In genomic region chr7:31055354-31055824, GRCm38 (mm10) we compare ENCODE assay signal across 10 mouse cellular contexts. TPM values are rescaled to one million over a fixed set of nuclear protein-coding genes. Genes with fewer than 3 reads are reported as not detected.
A peak's percentile ranks its signal among the peaks of the same experiment; 100 is the strongest.
DNase-seq lines count a peak whose midpoint lies in the region; ATAC-seq lines count a peak whose summit lies in the region.
"Had no signal": no experiment of that assay in that cellular context is flagged by ENCODE, and none has a peak within 500 bp of the region (broad histone marks: within the 10 kb centered on the region; RNA-seq: fewer than 3 reads in every experiment).

No protein-coding gene starts in this region.

- H3K4me3 ChIP-seq in heart, embryonic 14.5 days (ENCODE audit: control insufficient read depth in 1 of 2, insufficient read depth in 1 of 2, low read depth in 1 of 2, low read length in 2 of 2): peak overlapping the region; percentile 51 to 60

- no peaks in the 10 kb centered on the region for H3K36me3 ChIP-seq in heart, embryonic 14.5 days (ENCODE audit: control insufficient read depth, insufficient read depth, low read length)

- peak; percentile 68 to 74 for DNase-seq in layer of hippocampus, postnatal 10 days (ENCODE audit: low spot score in 2 of 2)
- no peak for DNase-seq in layer of hippocampus, adult 18-20 months (ENCODE audit: low spot score in 2 of 2)
- DNase-seq in cerebellum, postnatal 4 days (ENCODE audit: low spot score in 2 of 2): peak; percentile 44 to 57
- peak; percentile 89 for DNase-seq in kidney, postnatal 10 days
- DNase-seq in lung, postnatal 25 days (ENCODE audit: low spot score): peak; percentile 68
- peak; percentile 58 for DNase-seq in urinary bladder, postnatal 10 days (ENCODE audit: low spot score)
- DNase-seq in right cerebral cortex, postnatal 36 days (ENCODE audit: low spot score in 2 of 2): no peak

- no peaks in the 10 kb centered on the region for H3K9me3 ChIP-seq in heart, embryonic 14.5 days (ENCODE audit: control insufficient read depth, low read length)

- H3K27ac ChIP-seq in heart, embryonic 14.5 days (replicated peaks in 1 of 2; ENCODE audit: control insufficient read depth in 1 of 2, insufficient read depth in 1 of 2, low read depth in 2 of 2, low read length in 2 of 2): peak overlapping the region; percentile 95 to 97

- peaks cover 21% of the 10 kb centered on the region for H3K27me3 ChIP-seq in heart, embryonic 14.5 days (ENCODE audit: control insufficient read depth, insufficient read depth, low read length)

- H3K4me1 ChIP-seq in heart, embryonic 14.5 days (ENCODE audit: control insufficient read depth in 2 of 2, insufficient read depth in 2 of 2, low read length in 2 of 2): peaks cover 36 to 45% of the 10 kb centered on the region in 2 experiments

- H3K4me2 ChIP-seq in heart, embryonic 14.5 days (ENCODE audit: low read length): peak overlapping the region; percentile 69

- peak; percentile 88 for ATAC-seq in heart, embryonic 14.5 days (ENCODE audit: insufficient number of reproducible peaks, insufficient read depth, low FRiP score, low read depth)

- 6% methylated on average over 10 of the region's 10 CpGs for WGBS in heart, embryonic 14.5 days

- H3K9ac ChIP-seq in heart, embryonic 14.5 days (ENCODE audit: low read length): peak overlapping the region; percentile 81

RNA-seq across cellular contexts. Expression of gene Fxyd1, which starts 1.6 kb away (rescaled TPM):
- total RNA-seq in layer of hippocampus, postnatal 10 days (2021): 10 to 100 TPM; 67.2 to 69.2 TPM
- total RNA-seq in layer of hippocampus, adult 18-20 months (2021): 100 to 1,000 TPM; 113 to 114 TPM
- 1,215 and 1,293 TPM in 2 replicates for polyA plus RNA-seq in heart, embryonic 14.5 days (2014; fragmentation: Nextera tagmentation; extraction: Ambion mirVana)
- total RNA-seq: MEL had no signal

RNA-seq across cellular contexts. Expression of gene Lgi4, which starts 3.8 kb away (rescaled TPM):
- total RNA-seq in layer of hippocampus, postnatal 10 days (2021): 10 to 100 TPM; 13.2 to 15.5 TPM
- total RNA-seq in layer of hippocampus, adult 18-20 months (2021): 10 to 100 TPM; 37.9 to 40.4 TPM
- not detected in 2 replicates for polyA plus RNA-seq in heart, embryonic 14.5 days (2014; fragmentation: Nextera tagmentation; extraction: Ambion mirVana)
- total RNA-seq: hematopoietic stem cell, adult 5-6 weeks; MEL had no signal

RNA-seq across cellular contexts. Expression of gene Fxyd7, which starts 4.1 kb away (rescaled TPM):
- total RNA-seq in layer of hippocampus, postnatal 10 days (2021): 100 to 1,000 TPM; 376 to 407 TPM
- total RNA-seq in layer of hippocampus, adult 18-20 months (2021): 100 to 1,000 TPM in 1 of 2 experiments, 10 to 100 TPM in 1; 87.4 to 103 TPM
- 1.6 and 1.9 TPM in 2 replicates for polyA plus RNA-seq in heart, embryonic 14.5 days (2014; fragmentation: Nextera tagmentation; extraction: Ambion mirVana)
- total RNA-seq: MEL had no signal

RNA-seq across cellular contexts. Expression of gene Fxyd5, which starts 13.1 kb away (rescaled TPM):
- 10 to 100 TPM; 35.9 to 36.5 TPM for total RNA-seq in layer of hippocampus, postnatal 10 days (2021)
- total RNA-seq in layer of hippocampus, adult 18-20 months (2021): 10 to 100 TPM; 16.8 to 21.5 TPM
- 34.3 and 36.1 TPM in 2 replicates for polyA plus RNA-seq in heart, embryonic 14.5 days (2014; fragmentation: Nextera tagmentation; extraction: Ambion mirVana)

RNA-seq across cellular contexts. Expression of gene Fxyd3, which starts 21.1 kb away (rescaled TPM):
- 1 to 10 TPM in 1 of 2 experiments, not detected in 1; 1.2 TPM for total RNA-seq in layer of hippocampus, postnatal 10 days (2021)
- under 1 TPM; 0.58 to 0.92 TPM for total RNA-seq in layer of hippocampus, adult 18-20 months (2021)
- polyA plus RNA-seq in heart, embryonic 14.5 days (2014; fragmentation: Nextera tagmentation; extraction: Ambion mirVana): 0.58 and 0.82 TPM in 2 replicates
- total RNA-seq: hematopoietic stem cell, adult 5-6 weeks; MEL had no signal

Comparison
In these comparisons a context has a peak if more than half of its experiments do, and no peak if none do; other contexts are left out.
1. DNase-seq: peak in layer of hippocampus, postnatal 10 days (2 of 2), cerebellum, postnatal 4 days (2 of 2), kidney, postnatal 10 days (single experiment), lung, postnatal 25 days (single experiment) and urinary bladder, postnatal 10 days (single experiment); none in layer of hippocampus, adult 18-20 months (0 of 2) and right cerebral cortex, postnatal 36 days (0 of 2).